Mouse (Mus musculus) cerebral cortex, adult 2 months (tissue): ENCODE measurements around the gene Eif5a2.

Experiments
- WGBS: fragments of 180-500 bp; shearing (Covaris S2); methylation state at CpG from one replicate; pipeline ENCODE4 v1.1.7; 2018; 5-methylcytosine and 5-hydroxymethylcytosine counted together

The Eif5a2 gene

GRCm38 (mm10) chr3:28811441-28811840, 30.4 kb downstream of the Eif5a2 start:
- 67% methylated on average over 4 of the region's 4 CpGs for WGBS

GRCm38 (mm10) chr3:28814361-28814760, 33.3 kb downstream of the Eif5a2 start:
- 2% methylated on average over 4 of the region's 4 CpGs for WGBS

- WGBS, result 85% methylated on average over 4 of the region's 4 CpGs
Measured at GRCm38 (mm10) chr3:28816010-28816540, 35.0 kb downstream of the Eif5a2 start.

GRCm38 (mm10) chr3:28826272-28826671, 45.2 kb downstream of the Eif5a2 start:
- WGBS, result 100% methylated on average over 1 of the region's 1 CpGs

- 90% methylated on average over 2 of the region's 2 CpGs for WGBS
Measured at GRCm38 (mm10) chr3:28827605-28828004, 46.5 kb downstream of the Eif5a2 start.

- WGBS, result 88% methylated on average over 2 of the region's 2 CpGs
Measured at GRCm38 (mm10) chr3:28829454-28829853, 48.4 kb downstream of the Eif5a2 start.

- 87% methylated on average over 2 of the region's 2 CpGs for WGBS
Measured at GRCm38 (mm10) chr3:28836796-28837371, 55.8 kb downstream of the Eif5a2 start.

- 52% methylated on average over 3 of the region's 3 CpGs for WGBS
Measured at GRCm38 (mm10) chr3:28841886-28842649, 61.0 kb downstream of the Eif5a2 start.

- 78% methylated on average over 8 of the region's 8 CpGs for WGBS
Measured at GRCm38 (mm10) chr3:28843231-28843630, 62.2 kb downstream of the Eif5a2 start.
